ENCODE assay signal across 28 mouse cellular contexts in genomic region chr15:101447444-101447843, GRCm38 (mm10). TPM values are rescaled to one million over a fixed set of nuclear protein-coding genes. Genes with fewer than 3 reads are reported as not detected.
"Had no signal": no experiment of that assay in that cellular context is flagged by ENCODE, and none has a peak within 500 bp of the region (broad histone marks: within the 10 kb centered on the region; RNA-seq: fewer than 3 reads in every experiment).

TSS of gene Krt88 (plus strand) at chr15:101447744.

- H3K9me3 ChIP-seq: limb, embryonic 12.5 days; limb, embryonic 15.5 days; midbrain, embryonic 12.5 days; midbrain, embryonic 15.5 days; neural tube, embryonic 12.5 days; neural tube, embryonic 15.5 days had no signal

- H3K27me3 ChIP-seq: limb, embryonic 12.5 days; midbrain, embryonic 12.5 days; midbrain, embryonic 15.5 days; neural tube, embryonic 12.5 days; neural tube, embryonic 15.5 days had no signal

- ATAC-seq: liver, postnatal 0 days; lung, postnatal 0 days; midbrain, embryonic 15.5 days had no signal

- H3K4me3 ChIP-seq: limb, embryonic 12.5 days; limb, embryonic 15.5 days; midbrain, embryonic 12.5 days; midbrain, embryonic 15.5 days; neural tube, embryonic 12.5 days; neural tube, embryonic 15.5 days had no signal

- DNase-seq: kidney, postnatal 14 days; kidney, postnatal 4 days; left cerebral cortex, postnatal 4 days; liver, postnatal 0 days; lung, embryonic 14.5 days; right cerebral cortex, adult 18-20 months; right cerebral cortex, postnatal 14 days; right cerebral cortex, postnatal 4 days; thymus, adult 18-20 months; thymus, postnatal 36 days had no signal

- H3K36me3 ChIP-seq: limb, embryonic 12.5 days; limb, embryonic 15.5 days; midbrain, embryonic 12.5 days; midbrain, embryonic 15.5 days; neural tube, embryonic 12.5 days; neural tube, embryonic 15.5 days had no signal

- H3K27ac ChIP-seq: limb, embryonic 12.5 days; limb, embryonic 15.5 days; liver, embryonic 14.5 days; macrophage; midbrain, embryonic 12.5 days; midbrain, embryonic 15.5 days; neural tube, embryonic 12.5 days; neural tube, embryonic 15.5 days; stomach, postnatal 0 days had no signal

- H3K9ac ChIP-seq: limb, embryonic 12.5 days; limb, embryonic 15.5 days; liver, embryonic 14.5 days; liver, postnatal 0 days; lung, embryonic 14.5 days; midbrain, embryonic 12.5 days; midbrain, embryonic 15.5 days; neural tube, embryonic 12.5 days; neural tube, embryonic 15.5 days had no signal

- H3K4me2 ChIP-seq: limb, embryonic 12.5 days; limb, embryonic 15.5 days; liver, embryonic 11.5 days; lung, embryonic 14.5 days; midbrain, embryonic 12.5 days; midbrain, embryonic 15.5 days; neural tube, embryonic 12.5 days; neural tube, embryonic 15.5 days had no signal

- H3K4me1 ChIP-seq: limb, embryonic 12.5 days; limb, embryonic 15.5 days; midbrain, embryonic 12.5 days; midbrain, embryonic 15.5 days; neural tube, embryonic 12.5 days; neural tube, embryonic 15.5 days had no signal

RNA-seq across cellular contexts. Expression of gene Krt88, which starts in this region (rescaled TPM):
- total RNA-seq: layer of hippocampus, adult 18-20 months; layer of hippocampus, postnatal 14 days; left cerebral cortex, adult 8-10 months; left cerebral cortex, postnatal 14 days; left cerebral cortex, postnatal 4 days; megakaryocyte, adult 5-6 weeks had no signal
- polyA plus RNA-seq: kidney, embryonic 16.5 days; limb, embryonic 12.5 days; limb, embryonic 15.5 days; liver, embryonic 11.5 days; liver, embryonic 14.5 days; liver, postnatal 0 days; lung, embryonic 14.5 days; macrophage; midbrain, embryonic 12.5 days; midbrain, embryonic 15.5 days; neural tube, embryonic 12.5 days; neural tube, embryonic 15.5 days; stomach, embryonic 14.5 days; stomach, postnatal 0 days had no signal
